Mouse (Mus musculus) brain, embryonic 18.5 days (tissue): ENCODE data around the gene Ddx28.
A peak's percentile ranks its signal among the peaks of the same experiment; 100 is the strongest.
"Not testable (repeated sequence)": the region's sequence is repeated elsewhere in the genome, so short reads cannot be mapped to it uniquely, and the experiment has no call there.

Source experiments
- DNase-seq: peaks from one replicate; pipeline ENCODE4 v3.0.0-alpha.2; 2012; ENCODE audit warnings: low read depth, low spot score

Gene Ddx28

DNA sequence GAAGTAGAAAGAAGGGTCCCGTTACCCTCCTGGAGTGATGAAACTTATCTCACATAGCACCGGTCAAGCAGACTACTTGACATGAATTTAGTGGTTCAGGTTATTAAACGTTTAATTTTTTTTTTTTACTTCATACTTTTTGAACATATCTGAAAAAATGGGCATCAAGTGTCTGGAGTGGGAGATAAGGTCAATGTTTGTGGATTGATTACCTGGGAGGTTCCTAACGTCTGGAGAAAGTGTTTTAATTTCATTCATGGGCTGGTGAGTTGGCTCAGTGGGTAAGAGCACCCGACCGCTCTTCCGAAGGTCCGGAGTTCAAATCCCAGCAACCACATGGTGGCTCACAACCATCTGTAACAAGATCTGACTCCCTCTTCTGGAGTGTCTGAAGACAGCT lies 521 bp upstream of the Ddx28 start:
- DNase-seq: not testable (repeated sequence)

DNA sequence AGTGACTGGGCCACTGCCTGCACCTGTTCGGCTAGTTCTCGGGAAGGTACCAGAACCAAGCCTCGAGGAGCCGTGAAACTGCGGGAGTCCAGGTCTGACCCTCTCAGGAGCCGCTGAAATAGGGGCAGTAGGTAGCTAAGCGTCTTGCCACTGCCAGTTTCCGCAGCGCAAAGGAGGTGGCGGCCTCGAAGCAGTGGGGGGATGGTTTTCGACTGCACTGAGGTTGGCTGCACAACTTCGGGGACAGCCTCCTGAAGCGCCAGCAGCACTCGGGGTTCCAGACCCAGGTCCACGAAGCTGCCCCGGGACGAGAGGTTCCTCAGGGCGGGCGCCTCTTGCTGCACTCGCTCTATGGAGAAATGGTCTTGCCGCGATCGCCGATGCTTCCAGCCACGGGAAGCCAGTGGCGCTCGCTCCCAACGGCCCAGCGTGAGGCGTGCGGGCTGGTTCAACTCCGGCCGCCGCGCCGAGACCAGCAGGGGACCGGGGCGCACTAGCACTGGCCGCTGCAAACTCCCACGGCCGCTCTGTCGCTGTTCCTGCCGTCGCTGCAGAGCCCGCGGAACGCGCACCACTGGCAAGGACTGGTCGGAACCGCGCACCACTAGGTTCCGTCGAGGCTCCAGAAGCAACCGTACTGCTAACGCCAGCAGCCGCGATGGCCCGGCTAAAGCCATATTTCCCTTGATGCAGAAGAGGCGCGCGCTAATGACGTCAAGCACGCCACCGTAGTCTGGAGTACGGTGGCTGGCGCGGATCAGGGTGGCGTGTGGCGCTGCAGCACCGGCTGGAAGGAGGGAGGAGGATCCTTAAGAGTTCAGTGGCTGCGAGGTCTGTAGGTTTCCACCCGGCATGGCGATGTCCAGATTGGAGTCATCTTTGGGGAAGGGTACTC lies 687 bp downstream of the Ddx28 start:
- DNase-seq: peak; percentile 88

DNA sequence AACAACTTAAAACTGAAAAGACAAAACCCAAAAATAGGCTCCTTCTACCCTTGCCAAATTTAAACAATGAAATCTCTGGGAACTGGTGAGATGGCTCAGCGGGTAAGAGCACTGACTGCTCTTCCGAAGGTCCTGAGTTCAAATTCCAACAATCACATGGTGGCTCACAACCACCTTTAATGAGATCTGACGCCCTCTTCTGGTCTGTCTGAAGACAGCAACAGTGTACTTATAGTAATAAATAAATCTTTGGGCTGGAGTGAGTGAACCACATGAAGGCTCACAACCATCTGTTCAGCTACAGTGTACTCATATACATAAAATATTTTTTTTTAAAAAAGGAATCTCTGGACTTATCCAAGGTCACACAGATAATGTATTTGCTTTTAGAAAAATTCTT lies 3.8 kb downstream of the Ddx28 start:
- DNase-seq: not testable (repeated sequence)

DNA sequence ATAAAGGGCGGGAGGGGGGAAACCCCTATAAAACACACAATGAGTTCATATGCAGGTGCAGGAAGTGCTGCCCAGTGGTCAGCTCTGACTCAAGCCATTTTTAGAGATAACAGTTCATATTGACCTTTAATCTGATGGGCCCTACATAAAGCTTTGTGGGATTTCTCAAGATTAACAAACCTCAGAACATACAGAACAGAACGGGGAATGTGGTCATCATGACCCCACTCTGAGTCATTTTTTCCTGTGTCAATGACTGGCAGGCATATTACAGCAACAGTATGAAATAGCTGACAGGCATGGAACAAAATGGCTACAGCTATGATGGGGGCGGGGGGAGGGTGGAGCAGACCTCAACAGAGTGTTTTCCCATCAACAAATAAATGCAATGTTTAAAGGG lies 4.5 kb downstream of the Ddx28 start:
- DNase-seq: no peak

DNA sequence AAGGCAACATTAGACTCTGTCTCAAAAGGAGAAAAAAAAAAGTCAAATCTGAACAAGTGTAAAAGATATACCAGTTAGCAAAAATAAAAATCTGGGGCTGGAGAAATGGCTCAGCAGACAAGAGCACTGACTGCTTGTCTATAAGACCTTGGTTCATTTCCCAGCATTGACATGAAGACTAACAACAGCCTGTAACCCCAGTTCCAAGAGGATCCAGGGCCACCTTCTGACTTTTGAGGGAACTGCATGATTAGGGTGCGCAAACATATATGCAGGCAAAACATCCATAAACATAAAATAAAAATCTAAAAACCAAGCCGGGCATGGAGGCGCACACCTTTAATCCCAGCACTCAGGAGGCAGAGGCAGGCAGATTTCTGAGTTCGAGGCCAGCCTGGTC lies 5.3 kb downstream of the Ddx28 start:
- no peak for DNase-seq

DNA sequence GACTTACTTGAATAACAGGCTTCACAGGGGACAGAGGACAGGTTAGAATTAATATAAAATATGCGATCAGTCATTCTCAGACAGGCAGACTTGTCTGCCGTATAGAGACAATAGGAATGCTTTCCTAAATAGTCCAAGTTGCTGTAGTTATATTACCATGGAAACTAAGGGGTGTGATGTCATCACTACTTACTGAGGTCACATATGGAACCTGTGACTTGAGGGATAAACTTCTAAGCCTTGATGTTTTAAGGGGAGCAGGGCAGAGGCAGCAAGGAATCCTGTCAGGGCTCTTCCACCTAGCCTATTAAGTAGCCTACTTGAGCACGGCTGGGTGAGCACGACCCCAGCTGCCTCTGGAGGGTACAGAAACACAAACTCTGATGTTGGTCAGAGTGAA lies 5.8 kb downstream of the Ddx28 start, which contains the start of gene Dpep2nb:
Dpep2nb (minus strand) TSS at position 101 of the 400 bp plus-strand sequence.
- DNase-seq: no peak

DNA sequence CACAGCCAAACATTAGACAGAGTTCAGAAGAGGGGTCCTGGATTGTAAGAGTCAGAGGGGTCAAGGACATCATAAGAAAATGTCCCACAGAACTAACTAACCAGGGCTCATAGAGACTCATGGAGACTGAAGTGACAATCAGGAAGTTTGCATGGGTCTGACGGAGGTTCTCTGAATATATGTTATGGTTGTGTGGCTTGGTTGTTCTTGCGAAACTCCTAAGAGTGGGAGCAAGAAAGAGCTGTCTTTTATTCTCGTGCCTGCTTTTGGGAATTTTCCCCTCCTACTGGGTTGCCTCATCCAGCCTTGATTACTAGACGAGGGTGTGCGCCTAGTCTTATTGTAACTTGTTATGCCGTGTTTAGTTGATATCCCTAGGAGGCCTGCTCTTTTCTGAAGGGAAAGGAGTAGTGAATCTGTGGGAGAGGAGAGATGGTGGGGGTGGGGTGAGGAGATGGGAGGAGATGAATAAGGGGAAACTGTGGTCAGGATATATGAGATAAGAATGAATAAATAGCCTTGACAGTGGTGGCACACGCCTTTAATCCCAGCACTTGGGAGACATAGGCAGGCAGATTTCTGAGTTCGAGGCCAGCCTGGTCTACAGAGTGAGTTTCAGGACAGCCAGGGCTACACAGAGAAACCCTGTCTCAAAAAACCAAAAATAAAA lies 7.0 kb downstream of the Ddx28 start:
- no peak for DNase-seq

DNA sequence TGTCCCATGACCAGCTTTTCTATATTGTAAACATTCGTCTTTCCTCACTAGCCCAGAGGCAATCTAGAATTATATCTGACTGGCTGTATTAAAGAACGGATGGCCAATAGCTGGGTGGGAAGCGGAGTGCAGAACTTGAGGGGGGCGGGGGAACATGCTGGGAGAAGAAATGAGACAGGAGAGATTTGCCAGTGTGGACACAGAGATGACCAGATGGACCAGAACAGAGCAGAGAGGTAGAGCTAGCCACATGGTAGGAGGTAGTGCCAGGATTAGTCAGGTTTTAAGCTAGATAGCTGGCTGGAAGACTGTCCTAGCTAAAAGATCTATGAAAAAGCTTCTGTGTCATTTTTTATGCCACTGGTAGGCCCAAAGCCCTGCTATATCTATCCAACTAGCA lies 9.8 kb downstream of the Ddx28 start:
- no peak for DNase-seq

DNA sequence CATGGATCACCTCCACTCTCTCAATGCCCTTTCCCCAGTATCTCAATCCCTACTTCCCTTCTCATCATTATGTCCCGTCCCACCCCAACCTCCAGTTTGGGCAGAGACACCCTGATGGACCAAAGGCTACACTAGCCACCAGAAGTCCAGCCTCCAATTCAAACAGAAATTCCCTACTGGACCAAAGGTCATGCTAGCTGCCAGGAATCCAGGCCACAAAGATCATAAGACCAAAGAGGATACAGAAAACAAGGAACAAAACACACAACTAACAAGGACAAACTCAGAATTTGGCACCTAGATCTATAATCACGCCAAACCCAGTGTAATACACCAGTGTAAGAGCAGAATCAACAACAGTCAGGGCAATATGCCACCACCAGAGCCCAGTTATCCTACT lies 12.7 kb downstream of the Ddx28 start:
- no peak for DNase-seq

DNA sequence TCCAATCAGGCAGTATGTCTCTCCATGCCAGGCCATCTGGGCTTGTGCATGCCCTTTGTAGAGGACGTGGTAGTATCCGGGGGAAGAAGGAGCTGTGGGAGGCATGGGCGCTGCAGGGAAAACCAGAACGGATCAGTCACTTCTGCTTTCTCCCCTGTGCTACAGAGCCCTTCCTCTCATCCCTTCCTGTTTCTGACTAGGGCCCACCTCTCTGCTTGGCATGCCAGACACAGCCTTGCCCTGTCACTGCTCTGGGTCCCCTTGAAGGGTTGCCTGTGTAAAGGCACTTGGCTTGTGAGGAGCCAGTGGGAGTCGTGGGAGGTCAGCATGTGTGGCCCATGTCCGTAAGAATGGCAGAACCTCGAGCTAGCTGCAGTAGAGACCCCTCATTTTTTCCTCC lies 15.3 kb downstream of the Ddx28 start:
- no peak for DNase-seq

DNA sequence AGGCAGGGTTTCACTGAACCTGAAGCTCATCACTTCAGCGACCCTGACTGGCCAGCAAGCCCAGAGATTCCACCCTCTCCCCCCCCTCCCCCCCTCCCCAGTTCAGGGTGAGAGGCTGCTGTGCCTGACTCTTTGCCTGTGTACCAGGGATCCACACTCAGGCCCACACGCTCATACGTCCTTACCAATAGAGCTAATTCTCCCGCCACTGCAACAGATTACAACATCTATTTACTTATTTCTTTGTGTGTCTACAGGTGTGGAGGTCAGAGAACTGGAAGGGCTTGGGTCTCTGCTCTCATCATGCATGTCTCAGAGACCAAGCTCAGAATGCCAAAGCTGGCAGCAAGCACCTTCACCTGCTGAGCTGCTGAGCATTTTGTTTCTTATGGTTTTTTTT lies 18.5 kb downstream of the Ddx28 start:
- no peak for DNase-seq

DNA sequence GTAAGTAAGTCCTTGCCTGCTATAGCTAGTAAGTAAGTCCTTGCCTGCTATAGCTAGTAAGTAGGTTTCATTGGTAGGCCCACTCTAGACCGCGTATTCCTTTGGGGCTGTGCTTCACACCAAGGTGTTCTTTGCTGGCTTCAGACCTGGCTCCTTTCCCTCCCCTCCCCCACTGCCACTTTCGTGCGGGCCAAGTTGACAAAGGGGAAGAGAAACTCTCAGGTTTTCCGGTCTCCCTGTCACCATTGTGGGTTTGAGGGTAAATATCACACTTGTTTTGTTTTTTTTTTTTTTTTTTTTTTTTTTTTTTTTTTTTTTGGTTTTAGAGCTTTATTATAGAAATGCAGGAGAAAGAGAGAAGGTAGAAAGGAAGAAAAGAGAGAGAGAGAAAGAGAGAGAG lies 19.2 kb downstream of the Ddx28 start:
- DNase-seq: no peak

DNA sequence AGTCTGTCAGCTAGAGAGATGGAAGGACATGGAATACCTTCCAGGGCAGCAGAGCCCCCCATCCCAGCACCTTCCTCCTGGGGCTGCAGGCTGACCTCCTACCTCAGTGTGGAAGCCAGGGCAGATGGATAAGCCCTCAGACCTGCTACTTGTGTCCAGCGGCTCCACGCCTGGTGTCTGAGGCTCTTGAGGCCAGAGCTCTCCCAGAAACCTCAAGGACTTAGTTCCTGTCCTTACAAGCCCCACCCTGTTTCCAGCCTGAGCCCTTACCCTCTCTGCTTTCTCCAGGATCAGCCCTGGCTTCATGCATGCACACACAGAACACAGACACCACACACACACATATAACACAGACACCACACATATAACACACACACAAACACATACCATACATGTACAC lies 20.1 kb downstream of the Ddx28 start:
- no peak for DNase-seq

DNA sequence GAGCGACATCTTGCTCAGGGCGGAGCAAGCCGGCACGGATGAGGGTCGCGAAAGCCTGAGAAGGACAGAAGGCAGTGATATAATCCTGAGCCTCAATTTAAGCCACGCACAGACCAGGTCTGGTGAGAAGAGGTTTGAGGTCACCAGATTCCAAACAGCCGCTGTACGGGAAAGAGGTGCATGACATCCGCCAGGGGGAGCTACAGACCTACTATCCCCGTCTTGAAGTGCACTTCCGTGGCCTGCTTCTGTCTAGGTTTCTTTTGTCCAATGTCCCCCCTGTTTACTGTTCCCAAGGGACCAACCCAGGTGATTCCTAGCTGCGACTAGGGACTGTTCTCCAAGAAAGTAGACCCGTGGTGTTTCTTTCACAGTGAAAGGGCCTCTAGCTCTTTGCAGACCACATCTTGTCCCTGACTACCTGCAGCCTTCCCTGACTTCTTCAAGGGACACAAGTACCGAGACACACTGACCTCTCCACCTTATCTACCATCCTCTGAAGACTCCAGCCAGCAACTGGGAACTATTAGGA lies 20.8 kb downstream of the Ddx28 start, which contains the start of gene Dus2:
Dus2 (plus strand) TSS at position 482 of the 532 bp plus-strand sequence.
- DNase-seq: peak; percentile 16

DNA sequence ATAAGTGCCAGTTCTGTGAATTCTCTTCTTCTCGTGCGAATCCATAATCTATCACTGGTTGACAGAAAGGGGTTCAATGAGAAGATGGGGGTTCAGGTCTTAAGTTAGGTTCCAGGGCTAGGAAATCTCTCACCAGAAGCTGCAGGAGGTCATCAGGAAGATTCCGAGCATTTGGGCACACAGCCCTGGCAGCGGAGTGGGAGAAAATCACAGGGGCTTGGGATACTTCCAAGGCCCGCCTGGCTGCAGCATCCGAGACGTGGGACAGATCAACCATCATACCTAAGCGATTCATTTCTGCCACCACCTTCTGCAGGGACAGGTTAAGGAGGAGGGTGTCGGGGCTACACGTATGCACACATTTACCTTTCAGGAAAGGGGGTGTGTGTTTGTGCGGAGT lies 23.1 kb downstream of the Ddx28 start:
- no peak for DNase-seq

DNA sequence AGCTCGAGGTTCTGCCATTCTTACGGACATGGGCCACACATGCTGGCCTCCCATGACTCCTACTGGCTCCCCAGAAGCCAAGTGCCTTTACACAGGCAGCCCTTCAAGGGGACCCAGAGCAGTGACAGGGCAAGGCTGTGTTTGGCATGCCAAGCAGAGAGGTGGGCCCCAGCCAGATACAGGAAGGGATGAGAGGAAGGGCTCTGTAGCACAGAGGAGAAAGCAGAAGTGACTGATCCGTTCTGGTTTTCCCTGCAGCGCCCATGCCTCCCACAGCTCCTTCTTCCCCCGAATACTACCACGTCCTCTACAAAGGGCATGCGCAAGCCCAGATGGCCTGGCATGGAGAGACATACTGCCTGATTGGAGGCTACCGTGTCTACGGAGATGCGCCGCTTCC lies 28.3 kb downstream of the Ddx28 start:
- not testable (repeated sequence) for DNase-seq

DNA sequence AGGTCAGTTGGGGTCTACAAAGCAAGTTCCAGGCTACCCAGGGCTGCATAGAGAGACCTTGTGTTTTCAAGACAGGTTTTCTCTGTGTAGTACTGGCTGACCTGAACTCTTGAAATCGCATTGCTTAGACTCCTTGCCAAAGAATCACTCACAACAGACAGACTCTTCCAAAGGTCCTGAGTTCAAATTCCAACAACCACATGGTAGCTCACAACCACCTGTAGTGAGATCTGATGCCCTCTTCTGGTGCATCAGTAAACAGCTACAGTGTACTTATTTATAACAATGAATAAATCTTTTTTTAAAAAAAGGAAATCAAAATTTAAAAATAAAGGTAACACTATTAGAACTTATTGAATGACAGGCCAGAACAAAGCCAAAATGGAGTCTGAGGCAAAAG lies 30.5 kb downstream of the Ddx28 start:
- no peak for DNase-seq

DNA sequence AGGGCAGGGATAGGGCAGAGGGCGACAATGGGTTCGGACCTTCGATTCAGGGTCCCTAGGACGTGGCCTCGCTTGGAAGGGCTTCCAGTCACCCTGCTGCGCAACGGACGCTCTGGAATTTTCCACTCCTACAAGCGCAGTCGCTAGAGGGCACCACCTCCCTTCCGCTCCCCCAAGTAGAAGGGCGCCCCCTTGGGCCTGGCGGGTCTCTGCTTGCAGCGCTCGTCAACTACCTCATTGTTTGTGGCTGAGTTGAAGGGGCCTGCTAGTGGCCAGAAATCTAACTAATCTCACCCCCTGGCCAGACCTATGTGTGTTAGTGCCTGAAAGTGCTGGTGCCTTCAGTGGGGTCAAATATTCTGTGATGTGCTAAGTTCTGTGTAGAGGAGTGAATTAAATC lies 32.4 kb downstream of the Ddx28 start, which contains the start of gene Dpep3:
Dpep3 (minus strand) TSS at position 105 of the 400 bp plus-strand sequence.
- DNase-seq: no peak

DNA sequence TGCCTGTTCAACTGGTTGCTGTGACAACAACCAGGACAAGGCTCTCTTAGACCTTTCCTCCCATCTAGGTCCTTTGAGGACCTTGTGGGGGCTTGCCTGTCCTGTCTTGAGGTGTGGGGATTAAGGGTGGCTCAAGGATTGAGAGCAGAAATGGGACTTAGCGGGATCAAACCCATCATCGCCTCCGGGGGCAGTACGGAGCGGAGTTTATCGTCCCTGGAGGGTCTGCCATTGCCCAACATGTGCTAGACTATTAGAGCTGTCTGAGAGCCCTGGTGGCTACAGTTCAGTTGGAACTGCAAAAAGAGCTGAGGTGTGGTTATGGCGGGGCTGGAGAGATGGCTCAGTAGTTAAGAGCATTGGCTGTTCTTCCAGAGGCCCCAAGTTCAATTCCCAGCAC lies 36.3 kb downstream of the Ddx28 start:
- no peak for DNase-seq

DNA sequence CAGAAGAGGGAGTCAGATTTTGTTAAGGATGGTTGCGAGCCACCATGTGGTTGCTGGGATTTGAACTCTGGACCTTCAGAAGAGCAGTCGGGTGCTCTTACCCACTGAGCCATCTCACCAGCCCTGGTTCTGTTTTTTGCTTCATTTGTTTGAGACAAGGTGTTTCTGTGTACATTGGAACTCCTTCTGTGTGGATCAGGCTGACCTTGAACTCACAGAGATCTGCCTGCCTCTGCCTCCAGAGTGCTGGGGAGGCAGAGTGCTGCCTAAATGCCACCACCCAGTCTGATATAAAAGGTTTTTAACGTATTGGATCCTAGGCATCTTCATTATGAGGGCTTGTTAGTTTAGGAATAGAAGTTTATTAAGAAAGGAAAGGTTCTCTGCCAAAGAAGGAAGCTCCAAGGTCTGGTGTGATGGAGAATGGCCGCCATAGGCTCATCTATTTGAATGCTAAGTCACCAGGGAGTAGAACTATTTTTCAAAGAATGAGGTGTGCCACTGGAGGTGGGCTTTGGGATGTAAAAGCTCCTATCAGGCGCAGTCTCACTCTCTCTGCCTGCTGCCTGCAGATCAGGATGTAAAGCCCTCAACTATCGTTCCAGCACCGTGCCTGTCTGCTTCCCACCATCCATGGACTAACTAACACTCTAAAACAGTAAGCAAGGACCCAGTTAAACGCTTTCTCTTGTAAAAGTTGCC lies 40.5 kb downstream of the Ddx28 start:
- no peak for DNase-seq

DNA sequence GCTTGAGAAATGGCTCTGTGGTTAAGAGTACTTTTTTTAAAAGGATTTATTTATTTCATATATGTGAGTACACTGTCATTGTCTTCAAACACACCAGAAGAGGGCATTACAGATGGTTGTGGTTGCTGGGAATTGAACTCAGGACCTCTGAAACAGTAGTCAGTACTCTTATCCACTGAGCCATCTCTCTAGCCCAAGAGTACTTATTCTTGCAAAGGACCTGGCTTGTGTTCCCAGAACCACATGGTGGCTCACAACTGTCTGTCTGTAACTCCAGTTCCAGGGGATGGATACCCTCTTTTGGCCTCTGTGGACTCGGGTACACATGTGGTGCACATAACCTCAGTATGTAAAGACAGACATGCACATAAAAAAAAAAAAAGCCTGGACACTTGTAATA lies 42.3 kb downstream of the Ddx28 start:
- DNase-seq: no peak

DNA sequence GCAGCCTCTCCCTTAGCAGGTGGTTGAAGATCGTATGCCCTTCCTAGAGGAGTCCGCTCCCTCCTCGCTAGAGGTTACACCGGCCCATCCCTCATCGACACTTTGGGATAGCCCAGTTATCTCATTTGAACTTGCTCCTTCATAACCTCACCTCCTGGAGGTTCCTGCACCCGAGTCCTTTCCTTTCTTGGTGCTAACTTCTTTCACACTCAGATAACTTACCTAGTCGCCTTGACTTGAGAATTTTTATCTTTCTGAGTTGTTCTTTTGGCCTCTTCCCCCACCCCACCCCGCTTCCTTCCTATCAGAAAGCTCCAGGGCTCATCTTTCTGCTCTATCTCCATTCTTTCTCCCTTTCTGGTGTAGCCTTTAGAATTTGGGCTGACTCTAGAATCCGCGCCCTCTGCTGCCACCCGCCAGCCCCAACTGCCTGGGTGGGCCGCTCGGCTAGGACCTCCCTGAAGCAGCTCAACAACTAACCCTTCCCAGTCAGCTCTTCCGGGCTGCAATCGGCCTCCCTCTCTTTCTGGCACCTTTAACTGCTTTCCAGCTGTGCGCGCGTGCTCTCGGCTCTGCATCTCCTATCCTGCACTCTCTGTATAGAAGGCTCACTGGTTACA lies 44.9 kb downstream of the Ddx28 start:
- no peak for DNase-seq
